Mouse (Mus musculus) lung, postnatal 25 days (tissue): ENCODE data around the gene Atxn7l2.

Source experiments
- DNase-seq: peaks from one replicate; pipeline ENCODE4 v3.0.0; 2022; ENCODE audit warnings: low spot score

The Atxn7l2 gene

DNA sequence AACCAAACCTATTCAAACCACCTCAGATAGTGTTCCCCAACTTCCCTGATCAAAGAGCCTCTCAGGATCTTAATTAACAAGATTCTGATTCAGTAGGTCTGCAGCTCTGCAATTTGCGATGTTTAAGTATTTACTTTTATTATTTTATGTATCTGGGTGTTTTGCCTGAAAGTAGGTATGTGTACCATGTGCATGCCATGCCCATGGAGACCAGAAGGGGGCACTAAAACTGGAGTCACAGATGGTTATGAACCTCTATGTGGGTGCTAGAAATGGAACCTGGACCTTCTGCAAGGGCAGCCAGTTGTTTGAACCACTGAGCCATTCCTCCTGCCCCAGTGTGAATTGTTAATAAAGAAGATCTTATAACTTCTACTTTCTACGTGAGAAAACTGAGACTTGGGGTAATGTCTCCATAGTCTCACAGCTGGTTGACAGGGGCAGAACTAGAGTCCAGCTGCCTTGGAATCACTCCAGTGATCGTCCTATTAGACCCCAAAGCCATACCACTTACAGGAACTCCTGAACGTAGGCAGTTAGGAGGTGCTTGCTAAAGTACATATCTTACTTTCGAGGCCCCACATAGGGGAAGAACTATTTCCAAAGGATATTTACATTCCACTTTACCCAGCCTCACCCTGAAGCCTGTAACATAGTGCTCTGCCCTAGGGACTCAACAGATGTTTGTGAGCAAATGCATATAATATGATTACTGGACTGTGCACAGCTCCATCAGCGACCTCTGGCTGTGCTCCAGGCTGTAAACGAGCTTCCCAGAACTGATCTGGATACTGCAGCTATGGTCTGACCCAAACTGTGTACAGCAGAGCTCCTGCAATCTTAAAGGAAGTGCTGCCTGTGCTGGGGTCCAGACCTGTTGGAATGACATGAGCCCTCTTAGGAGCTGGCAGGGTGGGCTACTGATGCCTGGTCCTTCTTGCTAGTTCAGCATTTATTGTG, 31.7 kb downstream of the Atxn7l2 start:
- DNase-seq: no peak

DNA sequence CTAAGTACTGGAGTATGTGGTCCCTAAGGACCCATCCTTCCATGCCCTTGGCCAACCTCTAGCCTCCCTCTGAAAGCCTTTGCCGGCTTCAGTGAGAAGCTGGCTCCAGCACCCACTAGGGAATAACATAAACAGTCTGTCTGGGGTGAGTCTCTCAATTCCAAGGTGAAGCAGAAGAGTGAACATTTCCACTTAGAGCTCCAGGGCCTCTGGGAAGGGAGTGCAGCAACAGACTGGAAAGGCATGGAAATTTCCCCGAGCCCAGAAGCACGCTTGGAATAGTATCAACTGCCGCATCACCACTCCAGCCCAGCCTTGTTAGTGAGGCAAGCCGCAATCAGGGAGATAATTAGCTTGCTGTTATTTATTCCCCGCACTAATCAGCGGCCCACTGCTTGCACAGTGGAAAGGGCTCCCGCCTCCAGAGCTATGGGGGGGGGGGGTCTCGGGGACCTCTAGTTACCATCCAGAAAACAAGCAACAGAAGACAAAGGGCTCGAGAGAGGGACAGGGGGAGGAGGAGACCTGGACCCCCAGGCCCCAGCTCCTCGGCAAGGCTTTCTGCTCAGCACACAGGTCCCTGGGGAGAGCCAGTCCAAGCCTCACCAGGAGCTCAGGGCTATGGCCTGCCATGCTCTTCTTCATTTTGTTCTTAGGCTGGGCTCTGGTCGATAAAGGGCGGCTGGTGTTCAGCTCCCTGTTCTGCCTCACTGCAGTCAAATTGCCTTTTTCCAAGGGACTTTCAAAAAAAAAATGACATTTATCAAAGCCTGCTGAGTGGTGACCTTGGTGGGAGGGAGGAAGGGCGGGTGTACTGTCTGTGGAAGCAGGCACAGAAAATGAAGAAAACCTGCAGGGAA, 35.8 kb downstream of the Atxn7l2 start:
- no peak for DNase-seq

DNA sequence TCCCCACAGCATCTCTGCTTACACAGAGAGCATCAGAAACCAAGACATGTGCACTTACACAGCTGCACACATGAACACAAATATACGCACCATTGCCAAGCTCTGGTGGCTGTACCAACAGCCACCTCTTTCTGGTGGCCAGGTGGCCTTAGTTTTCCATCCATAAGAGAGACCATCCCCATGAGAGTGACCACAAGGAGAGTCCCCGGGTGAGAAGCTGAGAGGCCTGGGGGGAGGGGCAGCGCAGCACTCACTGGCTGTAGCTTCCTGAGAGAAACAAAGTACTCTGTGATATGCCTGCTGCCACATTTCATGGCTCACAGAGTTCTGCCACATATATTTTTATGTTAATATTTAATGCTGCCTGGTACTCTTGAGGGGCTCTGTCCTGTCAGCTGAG, 41.5 kb downstream of the Atxn7l2 start:
- no peak for DNase-seq

DNA sequence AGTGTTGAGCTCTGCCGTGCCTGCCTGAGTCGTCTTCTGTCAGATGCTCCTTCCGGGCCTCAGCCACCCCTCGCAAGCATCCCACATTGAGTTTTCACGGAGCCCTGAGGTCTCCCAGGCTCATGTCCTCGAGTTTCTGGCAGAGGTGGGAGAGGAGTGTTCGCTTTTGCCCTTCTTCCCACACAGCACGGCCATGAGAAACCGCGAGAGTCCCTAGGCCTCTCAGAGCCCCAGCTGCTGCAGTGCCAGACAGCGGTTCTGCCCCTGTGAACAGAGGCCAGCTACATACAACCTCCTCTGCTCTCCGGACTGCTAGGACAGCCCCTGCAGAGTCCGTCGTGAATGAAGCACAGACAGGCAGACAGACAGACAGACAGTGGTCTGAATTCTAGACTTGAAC, 43.2 kb downstream of the Atxn7l2 start:
- no peak for DNase-seq

DNA sequence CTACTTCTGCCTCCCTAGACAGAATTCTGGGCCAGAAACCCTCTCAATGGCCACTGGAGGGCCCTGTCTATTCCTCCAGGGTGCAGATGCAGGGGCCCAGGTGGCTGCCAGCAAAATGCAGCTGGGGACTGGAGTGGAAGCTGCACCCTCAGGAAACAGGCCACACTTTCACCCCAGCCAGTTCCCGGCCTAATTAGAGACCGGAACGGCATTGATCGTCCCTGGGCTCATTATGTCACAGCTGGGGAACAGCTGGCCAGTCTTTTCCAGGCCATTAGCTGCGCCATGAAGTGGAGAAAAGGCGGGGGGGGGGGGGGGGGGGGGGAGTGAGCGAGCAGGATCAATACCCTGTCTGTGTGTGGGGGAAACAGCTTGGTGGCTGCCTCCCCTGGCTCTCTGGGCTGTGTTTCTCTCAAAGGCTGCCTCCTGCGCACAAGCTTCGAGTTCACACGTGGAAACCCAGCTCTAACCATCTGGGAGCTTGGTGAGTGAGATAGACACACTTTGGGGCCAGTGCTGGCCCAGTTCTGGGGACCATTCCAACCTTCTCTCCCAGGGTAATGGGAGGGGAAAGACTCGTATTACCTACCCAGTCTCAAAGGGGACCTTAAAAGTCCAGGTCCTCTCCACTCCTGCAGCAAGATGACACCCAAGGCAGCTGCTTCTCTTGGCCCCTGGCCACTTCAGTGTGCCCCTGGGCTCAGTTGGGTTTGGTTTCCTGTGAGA, 44.1 kb downstream of the Atxn7l2 start:
- DNase-seq: peak; percentile 29

DNA sequence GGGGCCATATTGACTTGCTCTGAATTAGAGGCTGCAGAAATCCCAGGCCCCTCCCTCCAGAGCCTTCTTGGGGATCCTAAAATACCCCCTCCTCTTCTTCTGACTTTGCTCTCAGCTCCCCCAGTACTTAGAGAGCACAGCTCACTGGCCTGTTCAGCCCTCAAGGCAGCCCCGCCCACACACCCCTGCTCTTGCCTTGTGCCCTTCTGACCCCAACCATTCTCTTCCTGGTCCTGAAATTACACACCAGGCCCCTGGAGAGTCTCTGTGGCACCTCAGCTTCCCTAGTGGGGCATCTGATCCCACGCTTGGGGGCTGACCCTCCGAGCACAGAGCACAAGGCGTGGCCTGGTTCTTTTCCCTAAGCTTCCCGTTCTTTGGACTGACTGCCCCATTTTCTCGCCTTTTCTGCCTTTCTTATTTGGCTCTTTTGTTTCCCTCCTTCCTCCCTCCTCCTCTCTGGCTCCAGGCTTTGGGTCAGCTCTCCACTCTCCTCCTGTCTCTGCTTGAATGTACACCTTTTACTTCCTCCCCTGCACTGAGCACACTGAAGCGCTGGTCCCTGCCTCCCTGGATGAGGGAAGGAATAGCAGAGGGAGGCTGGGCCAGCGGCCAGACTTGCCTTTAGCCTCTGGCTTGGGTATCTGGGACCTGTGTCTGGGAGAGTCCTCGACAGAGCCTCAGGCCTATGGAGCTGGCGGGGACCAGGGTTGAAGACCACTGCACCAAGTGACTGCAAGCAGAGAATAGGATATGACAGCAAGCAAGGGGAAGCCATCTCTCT, 45.0 kb downstream of the Atxn7l2 start:
- no peak for DNase-seq

DNA sequence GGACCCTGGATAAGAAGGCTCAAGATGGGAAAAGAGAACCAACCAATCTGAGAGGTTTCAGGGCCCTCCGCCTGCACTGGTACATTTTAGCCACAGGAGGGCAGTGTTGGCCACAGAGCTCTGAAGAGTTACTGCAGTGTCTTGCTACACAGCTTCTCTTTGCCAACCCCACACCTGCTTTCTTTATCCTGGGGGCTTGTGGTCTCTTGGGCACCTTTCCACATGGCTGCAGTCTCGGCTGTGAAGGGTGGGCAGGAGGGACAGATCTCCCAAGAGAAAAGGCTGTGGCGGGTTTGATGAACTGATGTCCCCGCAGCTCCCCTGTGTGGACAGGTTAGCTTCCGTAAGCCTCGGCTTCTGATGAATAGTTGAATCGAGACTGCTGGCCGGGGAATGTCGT, 45.9 kb downstream of the Atxn7l2 start:
- DNase-seq: peak; percentile 79

DNA sequence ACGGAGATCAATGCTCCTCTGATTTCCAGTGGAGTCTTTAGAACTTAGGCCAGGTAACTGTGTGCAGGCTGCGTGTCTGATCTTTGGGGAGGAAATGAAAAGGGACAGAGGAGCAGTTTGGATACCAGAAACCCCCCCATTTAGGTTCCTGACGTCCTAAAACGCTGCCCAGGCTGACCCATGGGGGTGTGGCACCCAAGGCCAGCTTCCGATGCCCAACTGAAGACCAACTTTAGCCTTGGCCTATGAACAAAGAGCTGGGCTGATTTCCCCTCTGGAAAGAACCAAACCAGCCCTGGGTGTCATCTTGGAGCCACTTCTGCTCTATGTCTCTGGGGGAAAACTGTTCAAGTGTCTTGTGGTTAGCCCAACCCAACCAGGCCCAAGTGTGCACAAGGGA, 46.6 kb downstream of the Atxn7l2 start:
- no peak for DNase-seq

DNA sequence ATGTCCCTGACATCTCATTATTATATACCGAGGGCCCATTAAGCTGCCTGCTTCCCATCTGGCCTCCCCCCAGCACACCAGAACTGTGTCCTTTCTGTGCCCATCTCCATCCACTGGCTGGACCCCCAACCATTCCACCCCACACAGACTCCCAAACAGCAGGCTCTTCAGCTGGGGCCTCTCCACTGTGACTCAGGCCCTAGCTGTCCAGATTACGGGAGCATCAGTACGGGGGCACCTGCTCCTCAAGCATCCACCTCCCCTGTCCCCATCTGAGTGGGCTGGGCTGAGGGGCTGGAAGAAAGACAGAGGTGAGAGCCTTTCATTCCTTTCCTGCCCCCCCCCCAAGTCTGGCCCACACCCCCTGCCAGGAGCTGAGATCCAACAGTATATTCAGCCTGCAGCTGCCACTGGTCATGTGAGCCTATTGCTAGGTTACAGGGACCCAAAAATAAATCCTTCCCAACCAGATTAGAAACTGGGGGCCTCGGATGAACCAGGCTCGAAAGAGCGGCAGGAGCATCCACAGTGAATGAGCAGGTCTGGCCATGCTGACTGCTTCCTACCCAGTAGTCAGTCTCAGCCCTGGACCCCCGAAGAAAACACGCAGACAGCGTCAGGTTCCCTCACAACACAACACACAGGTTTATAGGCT, 52.2 kb downstream of the Atxn7l2 start:
- DNase-seq: no peak

DNA sequence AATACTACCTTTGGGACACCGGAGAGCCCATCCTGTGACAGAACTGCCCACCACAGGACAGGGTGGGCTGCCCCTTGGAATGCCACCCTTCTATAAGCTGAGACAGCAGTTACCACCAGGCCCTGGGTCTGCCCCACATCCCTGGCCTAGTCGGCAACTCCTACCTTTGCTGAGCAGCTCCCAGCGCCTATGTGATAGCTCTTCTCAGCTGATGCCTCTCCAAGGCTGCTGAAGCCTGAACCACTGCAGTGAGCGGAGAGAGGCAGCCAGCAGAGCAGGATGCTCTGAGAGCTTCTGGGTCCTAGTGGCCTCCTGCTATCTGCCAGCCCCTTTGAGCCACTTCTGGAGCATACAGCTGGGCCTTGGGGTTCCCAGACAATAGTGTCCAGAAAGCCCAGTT, 56.1 kb downstream of the Atxn7l2 start, which contains the start of gene Gpr61:
Gpr61 (minus strand) TSS at position 227 of the 400 bp plus-strand sequence.
- no peak for DNase-seq

DNA sequence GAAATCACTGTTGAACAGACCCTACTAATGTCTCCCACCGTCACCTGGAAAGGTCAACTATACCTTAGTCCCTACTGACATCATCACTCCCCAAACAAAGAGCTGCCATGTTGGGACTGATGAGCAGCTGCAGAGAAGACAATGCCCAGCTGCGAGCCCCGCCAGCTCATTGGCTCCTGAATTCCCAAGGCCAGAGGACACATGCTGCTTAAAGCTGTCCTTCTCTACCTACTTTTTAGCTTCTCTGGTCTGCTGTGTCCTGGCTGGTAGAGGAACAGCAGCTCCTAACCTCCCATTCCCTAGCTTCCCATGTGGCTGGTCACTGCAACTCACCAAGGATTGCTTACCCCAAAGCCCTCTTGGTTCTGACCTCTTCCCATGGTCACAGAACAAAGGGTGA, 58.4 kb downstream of the Atxn7l2 start:
- no peak for DNase-seq
